Mouse (Mus musculus): ENCODE results near the gene Trim16.
A peak's percentile ranks its signal among the peaks of the same experiment; 100 is the strongest.

The Trim16 gene

DNA sequence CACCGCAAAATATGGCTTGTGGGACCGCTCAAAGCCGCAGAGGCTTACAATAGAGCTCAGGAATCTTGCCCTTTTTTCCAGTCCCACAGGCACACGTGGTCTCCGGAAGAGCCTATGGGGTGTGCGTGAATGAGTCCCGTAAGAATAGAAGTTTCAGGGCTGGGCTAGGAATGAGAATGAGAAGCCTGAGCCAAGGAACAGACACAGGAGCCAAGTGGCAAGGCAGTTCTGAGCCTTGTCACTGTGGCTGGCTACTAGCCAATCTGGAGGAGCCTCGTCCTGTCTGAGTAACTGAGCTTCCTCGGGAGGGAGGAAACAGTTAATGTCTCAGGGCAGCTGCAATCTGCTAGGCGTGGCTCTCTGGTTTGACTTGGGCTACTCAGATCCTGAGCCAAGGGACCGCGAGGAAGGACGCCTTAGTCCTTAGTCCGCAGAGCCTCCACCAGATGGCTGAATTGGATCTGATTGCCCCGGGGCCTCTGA is at the start of gene Trim16:
TSS of gene Trim16 (plus strand) at position 173 of the 483 bp plus-strand sequence.
- peak; percentile 55 for DNase-seq (ENCODE audit: low read depth, low spot score)

DNA sequence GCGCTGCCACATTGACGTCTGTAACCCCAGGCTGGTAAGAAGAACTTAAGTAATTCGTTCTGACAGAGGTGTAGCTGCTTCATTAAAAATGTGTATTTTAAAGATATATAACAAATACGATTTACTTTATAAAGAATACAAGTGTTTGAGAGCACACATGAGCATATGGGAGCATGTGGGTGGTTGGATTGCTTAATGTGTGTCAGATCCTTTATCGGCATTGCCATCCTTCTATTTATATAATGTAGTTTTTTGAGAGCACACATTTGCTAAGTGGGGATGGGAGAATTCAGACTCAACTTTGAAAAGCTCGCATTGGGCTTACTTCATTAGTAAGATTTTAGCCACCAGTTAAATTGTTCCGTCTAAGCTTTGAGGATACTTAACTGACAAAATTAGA is 43.5 kb upstream of the Trim16 start:
- no peak for DNase-seq (ENCODE audit: low read depth, low spot score)

DNA sequence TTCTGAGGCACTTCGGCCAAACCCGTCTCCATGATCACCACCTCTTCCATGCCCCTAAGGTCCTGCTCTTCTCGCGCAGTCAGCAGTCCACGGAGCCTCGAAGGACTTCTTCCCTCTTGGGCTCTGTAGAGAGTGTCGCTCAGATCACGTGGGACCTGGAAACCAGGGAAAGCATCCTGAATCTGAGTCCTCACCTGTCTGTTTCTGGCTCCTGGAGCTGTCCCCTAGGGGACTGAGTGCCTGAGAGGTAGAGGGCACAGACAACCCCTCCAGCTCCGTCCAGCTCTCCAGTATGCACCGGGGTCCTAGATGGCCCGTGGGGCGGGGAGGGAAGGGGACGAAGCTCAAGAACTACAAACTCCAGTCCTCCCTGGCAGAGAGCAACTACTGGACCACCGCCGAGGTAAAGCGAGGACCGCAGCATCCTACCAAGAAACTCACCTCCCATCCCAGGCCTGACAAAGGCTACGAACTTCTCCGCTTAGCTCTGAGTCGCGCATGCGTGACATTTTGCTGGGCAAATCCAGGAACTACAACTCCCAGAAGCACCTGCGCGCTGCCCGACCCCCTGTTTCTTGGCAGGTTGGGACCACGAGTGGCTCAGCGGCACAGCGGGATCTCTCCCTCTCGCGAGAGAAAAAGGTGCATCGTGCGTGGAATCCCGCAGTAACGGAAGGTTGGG is 31.0 kb upstream of the Trim16 start, which contains the start of gene Zfp286:
TSS of gene Zfp286 (minus strand) at position 528 of the 682 bp plus-strand sequence.
- DNase-seq (ENCODE audit: low read depth, low spot score): peak; percentile 84

DNA sequence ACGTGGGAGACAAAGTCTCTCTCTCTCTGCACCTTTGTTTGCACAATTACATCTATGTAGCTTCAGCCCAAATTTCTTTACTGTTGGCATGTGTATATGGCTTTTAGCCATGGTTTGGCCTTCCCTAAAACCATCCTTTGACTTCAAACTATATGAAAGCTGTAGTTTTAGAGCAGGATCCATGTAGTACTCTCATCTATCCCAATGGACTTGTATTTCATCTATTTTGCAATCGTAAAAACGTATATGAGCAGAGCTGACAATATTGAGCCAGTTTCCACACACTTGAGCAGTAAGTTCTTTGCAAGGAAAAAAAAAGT is 30.5 kb upstream of the Trim16 start:
- no peak for DNase-seq (ENCODE audit: low read depth, low spot score)

DNA sequence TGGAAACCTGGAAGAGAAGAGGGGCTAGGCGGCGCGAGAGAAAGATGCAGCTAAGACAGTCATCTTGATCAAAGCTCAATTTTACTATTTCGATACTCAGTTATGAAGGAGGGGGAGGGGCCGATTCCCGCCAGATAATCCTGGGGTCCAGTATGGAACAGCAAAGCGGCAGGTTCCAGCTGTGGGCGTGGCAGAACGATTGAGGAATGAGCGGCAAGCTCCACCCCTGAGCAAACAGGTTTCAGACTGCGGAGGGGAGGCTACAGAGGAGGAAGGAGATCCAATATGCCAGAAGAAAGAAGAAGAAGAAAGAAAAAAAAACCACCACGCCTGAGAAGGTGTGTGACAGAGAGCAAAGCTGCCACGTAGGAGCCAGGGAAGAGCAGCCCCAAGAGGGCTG is 15.9 kb upstream of the Trim16 start:
- no peak for DNase-seq (ENCODE audit: low read depth, low spot score)

DNA sequence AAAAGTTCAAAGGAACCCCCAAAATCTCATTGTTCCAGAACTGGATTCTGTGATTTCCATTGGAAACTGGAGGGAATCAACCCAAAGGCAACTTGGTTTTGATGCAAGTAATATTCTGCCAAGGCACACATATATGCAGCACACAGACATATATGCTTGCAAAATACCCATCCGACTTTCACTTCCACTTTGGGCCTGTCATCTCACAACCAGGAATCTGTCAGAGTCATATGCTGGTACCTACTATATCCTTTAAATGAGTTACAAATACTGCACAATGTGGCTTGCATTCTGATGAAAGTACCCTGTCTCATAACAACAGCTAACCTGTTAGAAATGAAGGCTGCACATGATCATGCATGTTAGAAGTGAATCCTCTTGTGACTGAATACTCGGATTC is 12.1 kb upstream of the Trim16 start:
- DNase-seq (ENCODE audit: low read depth, low spot score): no peak

DNA sequence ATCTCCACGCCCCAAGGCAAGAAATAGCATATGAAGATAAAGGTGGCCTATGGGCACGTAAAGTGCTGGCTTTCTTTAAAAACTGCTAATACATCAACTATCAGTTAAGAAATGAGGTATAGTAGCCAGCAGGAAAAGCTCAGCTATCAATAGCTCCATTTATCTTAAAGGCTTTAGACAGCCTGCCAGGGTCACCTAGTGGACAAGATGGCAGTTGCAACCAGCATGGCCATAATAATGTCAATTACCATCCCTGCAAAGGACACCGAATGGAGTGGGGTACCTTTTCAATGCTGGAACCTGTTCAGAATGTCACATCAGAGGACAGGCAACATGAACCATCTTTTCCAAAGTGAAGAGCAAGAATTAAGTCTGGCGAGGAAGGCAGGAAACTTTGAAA is 10.8 kb upstream of the Trim16 start:
- peak; percentile 18 for DNase-seq (ENCODE audit: low read depth, low spot score)

DNA sequence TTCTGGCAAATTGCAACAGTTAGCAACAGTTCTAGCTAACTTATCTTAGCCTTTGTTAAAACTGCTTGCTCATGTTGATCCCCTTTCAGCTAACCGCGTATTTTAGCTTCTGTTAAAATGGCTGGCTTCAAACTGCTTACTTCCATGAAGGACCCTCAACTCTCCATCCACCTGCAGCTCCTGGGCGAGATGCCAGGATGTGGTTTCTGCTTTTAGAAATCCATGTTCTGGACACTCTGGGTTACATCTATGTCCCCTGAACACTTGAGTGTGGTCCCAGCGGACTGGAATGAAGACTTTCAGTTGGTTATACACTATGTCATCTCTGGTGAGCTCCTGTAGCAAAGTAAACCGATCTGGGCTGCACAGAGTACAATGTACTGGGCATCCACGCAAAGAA is 7.8 kb upstream of the Trim16 start:
- no peak for DNase-seq (ENCODE audit: low read depth, low spot score)

DNA sequence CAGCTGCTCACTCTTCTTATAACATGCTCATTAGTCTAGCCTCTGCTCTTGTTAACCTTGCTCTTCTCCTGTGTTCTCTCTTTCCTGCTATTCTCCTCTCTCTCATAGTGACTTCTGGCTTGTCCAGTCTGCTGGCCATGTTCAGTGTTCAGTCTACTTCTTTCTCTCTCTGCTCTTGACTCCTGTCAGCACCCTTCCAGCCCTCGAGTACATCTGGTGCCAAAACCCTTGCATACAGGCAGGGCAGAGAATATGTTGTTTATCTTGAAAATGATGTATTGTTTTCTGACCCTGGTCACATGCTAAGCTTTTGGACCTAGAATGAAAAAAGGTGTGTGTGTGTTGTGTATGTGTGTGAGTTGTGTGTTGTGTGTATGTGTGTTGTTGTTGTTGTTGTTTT is 6.5 kb upstream of the Trim16 start:
- DNase-seq (ENCODE audit: low read depth, low spot score): no peak

DNA sequence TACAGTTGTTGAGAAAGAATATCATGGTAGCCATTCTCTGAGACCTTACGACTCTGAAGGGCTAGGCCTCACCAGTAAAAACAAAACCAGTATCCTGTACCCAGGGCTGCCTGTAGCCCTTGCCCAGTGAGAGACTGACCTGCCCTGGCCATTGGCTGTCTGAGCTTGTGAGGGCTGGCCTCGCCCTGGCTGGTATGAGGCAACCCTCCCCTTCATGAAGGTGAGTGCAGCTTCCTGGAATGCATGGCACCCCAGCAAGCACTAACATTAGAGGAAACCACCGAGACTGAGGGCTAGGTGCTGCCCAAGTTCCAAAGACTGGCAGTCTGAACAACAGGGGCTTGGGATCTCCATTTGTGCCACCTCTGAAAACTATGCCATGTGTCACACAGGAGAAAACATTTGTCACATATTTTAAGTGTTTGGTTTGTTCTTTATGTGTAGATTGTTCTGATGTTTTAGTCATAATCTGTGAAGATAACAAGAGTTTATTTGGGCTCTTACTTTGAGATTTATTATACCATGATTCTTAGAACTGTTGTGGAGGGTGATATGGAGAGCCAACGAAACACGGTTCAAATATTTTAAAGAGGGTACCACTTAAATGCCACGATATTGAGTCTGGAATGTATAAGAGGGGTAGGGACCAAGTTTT is 5.9 kb upstream of the Trim16 start:
- DNase-seq (ENCODE audit: low read depth, low spot score): no peak

DNA sequence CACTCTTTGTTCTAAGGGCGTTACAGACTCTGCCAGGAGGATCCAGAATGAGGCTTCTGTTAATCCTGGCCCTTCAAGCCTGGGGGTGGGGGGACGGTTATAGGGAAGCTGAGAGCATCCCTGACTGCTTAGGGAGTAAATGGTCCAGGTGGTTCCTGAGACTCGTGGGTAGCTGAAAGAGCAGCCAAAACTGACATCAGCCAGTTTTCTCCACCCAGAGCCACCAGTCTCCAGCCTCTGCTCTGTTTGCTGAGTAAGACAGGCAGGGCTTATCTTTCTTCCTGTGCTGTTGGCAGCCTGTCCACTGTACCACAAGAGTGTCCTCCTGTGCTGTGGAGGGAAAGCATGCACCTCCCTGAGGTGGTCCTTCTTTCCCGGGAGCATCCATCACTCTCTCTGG is 5.4 kb upstream of the Trim16 start:
- no peak for DNase-seq (ENCODE audit: low read depth, low spot score)

DNA sequence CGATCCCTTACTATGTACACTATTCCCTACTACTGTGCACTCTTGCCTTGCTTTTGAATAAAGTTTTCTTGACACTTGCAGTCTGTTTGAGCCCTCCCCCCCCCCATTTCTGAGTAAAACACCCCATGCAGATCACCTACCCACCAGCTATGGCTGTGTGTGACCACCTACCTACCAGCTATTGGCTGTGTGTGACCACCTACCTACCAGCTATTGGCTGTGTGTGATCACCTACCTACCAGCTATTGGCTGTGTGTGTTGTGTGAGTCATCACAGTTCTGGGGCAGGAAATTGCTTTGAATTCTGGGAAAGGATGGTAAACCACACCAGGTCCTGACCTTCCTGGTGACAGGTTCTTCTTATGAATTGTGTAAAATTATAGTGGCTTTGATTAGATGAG is 4.6 kb upstream of the Trim16 start:
- DNase-seq (ENCODE audit: low read depth, low spot score): peak; percentile 28

DNA sequence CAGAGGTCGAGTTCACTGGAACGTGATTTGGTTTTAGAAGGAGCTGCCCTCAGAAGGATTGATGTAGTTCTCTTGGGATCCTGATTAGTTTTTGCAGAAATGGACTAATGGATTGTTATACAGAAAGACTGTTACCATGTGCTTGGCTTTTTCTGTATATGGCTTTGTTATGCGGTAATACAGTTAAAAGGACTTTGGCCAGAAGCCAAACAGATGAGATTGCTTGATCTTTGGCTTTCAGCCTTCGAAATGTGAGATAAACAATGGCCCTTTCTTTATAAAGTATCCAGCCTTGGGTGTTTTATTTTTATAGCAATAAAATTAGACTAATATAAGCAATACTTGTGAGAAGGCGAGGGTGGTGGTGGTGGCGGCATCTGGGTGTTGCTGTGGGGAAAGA is 3.4 kb upstream of the Trim16 start:
- no peak for DNase-seq (ENCODE audit: low read depth, low spot score)

DNA sequence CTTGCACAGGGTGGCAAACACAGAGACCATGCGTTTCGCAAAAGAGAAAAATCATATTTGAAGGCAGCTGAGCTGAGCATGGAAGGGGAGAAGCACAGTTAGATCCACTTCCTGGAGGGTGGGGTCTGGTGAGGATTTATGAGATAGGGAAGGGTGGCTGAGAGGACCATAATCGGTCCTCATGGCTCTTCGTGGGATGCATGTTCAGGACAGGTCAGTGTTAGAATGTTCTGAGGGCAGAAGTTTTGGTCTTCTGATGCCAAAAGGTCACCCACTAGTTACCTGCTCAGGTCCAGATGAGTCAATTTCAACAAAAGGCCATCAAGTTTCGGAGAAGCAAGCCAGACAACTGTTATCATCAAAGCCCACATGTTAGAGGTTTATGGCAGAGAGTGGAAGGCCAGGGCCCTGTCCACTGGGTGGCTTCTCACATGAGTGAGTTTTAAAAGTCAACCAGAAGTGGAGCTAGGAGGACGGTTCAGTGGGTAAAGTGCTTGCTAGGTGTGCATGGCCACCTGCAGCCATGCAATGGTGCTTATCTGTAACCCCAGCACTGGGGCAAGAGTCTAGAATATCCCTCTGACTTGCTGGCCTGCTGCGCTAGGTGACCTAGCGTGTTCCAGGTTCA is 858 bp upstream of the Trim16 start:
- DNase-seq (ENCODE audit: low read depth, low spot score): no peak

DNA sequence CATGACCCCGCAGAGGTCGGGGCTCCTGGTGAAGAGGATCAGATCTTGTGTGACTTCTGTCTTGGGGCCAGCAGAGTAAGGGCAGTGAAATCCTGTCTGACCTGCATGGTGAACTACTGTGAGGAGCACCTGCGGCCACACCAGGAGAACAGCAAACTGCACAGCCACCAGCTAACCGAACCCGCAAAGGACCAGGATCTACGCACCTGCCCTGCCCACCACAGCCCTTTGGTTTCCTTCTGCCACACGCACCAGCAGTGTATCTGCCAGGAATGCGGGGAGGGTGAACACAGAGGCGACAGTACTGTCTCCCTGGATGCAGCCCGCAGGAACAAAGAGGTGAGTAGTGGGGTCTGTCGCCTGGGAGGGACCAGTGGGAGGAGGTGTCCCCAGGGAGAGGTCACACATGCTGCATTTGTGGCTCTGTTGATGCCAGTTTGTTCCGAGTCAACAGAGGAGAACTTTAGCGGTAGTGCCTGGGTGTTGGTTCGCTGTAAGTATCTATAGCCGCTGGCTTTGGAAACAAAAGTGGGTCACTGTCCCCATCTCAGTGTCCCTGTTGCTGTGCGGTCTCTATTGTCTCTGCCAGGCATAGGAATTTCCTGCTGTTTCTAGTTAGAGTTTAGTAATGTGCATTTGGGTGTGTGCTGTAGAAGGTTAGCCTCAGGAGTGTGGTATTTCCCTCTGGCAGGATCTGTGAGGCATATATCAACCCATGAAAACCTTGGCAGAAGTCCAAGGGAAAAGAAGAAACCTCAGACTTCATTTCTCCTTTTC is 818 bp downstream of the Trim16 start:
- DNase-seq (ENCODE audit: low read depth, low spot score): peak; percentile 25

DNA sequence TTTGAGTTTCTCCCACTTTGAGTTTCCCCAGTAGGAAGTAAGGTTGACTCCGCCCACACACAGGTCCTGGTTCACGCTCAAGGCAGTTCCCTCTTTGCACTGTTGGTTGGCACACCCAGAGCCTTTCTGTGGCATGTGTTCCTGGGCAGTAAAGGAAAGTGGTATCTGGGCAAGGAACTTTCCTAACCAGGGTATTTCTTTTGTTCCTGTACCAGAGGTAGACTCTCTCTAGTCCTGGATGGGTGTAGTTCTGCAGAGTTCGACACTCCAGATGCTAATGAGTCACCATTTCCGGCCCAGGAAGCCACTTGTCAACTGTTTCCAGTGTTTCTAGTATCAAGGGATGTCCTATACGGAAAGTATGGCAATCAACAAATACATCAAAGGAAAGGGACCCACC is 1.9 kb downstream of the Trim16 start:
- peak; percentile 34 for DNase-seq (ENCODE audit: low read depth, low spot score)

DNA sequence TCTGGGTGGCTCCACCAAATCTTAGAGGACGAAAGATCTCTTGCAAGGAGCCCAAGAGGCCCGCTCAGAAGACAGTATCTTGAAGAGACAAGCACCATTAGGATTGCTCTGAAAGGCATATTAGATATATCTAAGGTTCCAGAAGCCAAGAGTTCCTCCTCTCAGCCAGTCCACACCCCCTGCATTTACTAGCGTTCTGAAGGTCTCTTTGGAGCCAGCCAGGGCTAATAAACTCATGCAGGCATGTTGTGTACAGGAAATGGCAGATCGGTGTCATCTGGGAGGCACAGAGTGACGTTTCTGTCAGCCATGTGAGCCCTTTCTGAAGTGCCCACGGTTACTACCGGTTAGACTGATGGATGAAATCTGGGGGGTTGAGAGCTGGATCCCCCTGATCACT is 4.2 kb downstream of the Trim16 start:
- DNase-seq (ENCODE audit: low read depth, low spot score): peak; percentile 19

DNA sequence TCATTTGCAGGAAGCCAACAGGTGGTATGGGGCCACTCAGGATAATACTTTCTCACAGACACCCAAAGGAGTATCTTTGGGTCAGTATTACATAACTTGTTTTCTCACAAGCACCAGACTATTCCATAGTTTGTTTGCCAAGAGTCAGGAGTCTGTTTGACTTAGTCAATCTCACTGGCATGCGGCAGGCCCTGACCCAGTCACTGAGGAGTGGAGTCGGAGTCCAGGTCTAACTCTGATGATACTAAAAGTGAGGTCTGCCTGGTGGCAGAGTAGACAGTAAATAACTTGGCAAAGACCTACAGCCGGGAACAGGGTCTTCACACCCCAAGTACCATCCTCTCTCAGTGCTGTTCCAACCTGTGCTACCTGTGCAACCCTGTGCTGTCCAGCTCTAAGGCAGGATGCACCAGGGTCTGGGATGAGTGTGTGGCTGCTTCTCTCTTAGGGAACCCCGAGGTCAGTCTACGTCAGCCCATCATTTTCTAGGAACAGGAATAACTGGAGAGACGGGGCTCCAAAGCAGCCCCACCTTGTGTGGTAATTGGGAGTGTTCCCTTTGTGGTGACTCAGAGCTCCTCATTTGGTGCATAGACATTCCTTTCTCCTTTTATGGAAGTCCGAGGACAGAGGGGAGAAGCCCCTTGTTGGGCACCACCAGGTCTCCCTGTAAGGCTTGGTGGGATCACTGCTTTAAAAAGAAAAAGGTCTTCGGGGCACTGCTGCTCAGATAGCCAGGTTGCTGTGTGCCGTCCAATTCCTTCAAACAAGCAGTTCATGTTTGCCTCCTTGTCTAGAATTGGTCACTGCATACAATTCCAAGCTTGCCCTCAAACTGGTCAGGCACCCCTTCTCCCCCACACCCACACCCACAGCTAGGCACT is 5.4 kb downstream of the Trim16 start:
- DNase-seq (ENCODE audit: low read depth, low spot score): no peak

DNA sequence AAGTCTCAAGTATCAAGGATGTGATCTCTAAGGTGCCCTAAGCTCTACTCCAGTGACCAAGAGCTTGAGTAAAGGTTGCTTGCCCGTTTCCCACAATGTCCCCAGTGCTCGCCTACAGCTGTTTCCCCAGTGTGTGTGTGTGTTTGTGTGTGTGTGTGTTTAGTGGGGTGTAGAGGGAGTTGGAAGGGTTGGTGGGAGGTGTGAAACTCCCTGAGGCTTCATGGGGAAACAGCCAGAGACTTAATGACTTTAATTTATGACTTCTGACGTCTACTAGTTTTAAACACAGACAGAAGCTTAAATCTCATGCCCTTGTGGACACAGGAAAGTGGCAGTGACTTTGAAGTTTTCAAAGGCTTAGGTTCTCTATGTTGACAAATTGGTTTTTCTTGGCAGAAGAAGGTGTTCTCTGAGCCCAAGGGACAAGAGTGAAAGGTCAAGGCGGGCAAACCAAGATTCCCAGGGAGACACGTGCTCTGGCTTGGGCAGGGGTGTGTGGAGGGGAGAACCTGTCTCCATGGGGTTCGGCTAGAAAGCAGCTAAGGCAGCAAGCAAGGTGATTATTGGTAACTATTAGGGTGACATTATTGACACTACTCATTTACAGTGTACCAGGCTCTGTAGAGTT is 6.2 kb downstream of the Trim16 start:
- no peak for DNase-seq (ENCODE audit: low read depth, low spot score)

DNA sequence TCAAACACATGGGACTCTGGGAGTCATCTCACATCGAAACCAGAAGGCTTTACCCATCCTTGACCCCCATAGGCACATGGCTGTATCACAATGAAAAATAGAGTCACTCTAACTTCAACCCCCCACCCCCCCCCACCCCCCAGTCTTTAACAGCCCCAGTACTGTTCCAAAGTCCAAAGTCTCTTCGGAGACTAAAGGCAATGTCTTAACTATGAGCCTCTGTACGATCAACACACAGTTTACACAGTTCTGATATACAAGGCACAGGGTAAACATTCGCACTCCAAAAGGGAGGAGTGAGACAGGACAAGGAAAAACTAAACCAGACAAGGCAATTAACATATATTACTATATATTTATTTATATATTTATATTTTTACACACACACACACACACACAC is 7.1 kb downstream of the Trim16 start:
- DNase-seq (ENCODE audit: low read depth, low spot score): no peak

DNA sequence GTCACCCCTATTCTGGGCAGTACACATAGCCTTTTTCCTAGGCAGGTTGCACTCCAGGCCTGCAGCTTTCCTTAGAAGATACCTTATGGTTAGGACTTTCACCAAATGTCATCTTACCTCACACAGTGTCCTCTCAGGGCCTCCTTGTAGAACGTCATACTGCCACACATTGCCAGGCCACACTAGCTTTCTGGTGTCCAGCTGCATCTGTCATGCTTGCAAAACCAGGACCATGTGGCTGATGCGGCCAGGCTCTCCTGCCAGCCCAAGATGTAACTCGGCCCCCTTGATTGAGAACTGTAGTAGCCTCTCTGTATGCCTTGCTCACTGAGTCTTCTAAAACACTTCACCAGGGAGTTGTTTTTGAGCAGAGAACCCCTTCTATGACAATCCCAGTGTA is 7.9 kb downstream of the Trim16 start:
- DNase-seq (ENCODE audit: low read depth, low spot score): no peak

Measured in CD4-positive, CD25-positive, alpha-beta regulatory T cell, adult 2 months (primary cell).